Mouse (Mus musculus) heart, embryonic 13.5 days (tissue): ENCODE results near the gene Frem1. TPM values are rescaled to one million over a fixed set of nuclear protein-coding genes. Genes with fewer than 3 reads are reported as not detected.
A peak's percentile ranks its signal among the peaks of the same experiment; 100 is the strongest.

Source experiments
- ATAC-seq: fragments of 200-750 bp; cut with Nextera tagmentation; 2 replicates; pipeline ENCODE4 v1.8.0; 2017; ENCODE audit warnings: moderate TSS enrichment; ENCODE audit not compliant: insufficient number of reproducible peaks, low FRiP score, low TSS enrichment; ENCODE audit errors: extremely low read depth
- H3K27ac ChIP-seq: fragments of 300-500 bp; sonication (generic); replicated peaks from 2 replicates; pipeline ENCODE4 v1.5.1; 2015; ENCODE audit warnings: moderate library complexity, mild to moderate bottlenecking, inconsistent platforms
- H3K27me3 ChIP-seq: fragments of 300-500 bp; sonication (generic); replicated peaks from 2 replicates; pipeline ENCODE4 v1.6.1; 2015; ENCODE audit warnings: mild to moderate bottlenecking, inconsistent platforms
- H3K36me3 ChIP-seq: fragments of 300-500 bp; sonication (generic); 2 replicates; pipeline ENCODE4 v1.6.1; 2015; ENCODE audit warnings: mild to moderate bottlenecking, inconsistent platforms
- H3K4me1 ChIP-seq: fragments of 300-500 bp; sonication (generic); 2 replicates; pipeline ENCODE4 v1.6.1; 2015; ENCODE audit warnings: inconsistent platforms
- H3K4me2 ChIP-seq: fragments of 300-500 bp; sonication (generic); 2 replicates; pipeline ENCODE4 v1.6.1; 2015; ENCODE audit warnings: inconsistent platforms, mild to moderate bottlenecking, moderate library complexity
- H3K4me3 ChIP-seq: fragments of 300-500 bp; sonication (generic); 2 replicates; pipeline ENCODE4 v1.5.1; 2015; ENCODE audit warnings: moderate library complexity, mild to moderate bottlenecking, inconsistent platforms
- H3K9ac ChIP-seq: fragments of 300-500 bp; sonication (generic); 2 replicates; pipeline ENCODE4 v1.6.1; 2015; ENCODE audit warnings: inconsistent platforms, mild to moderate bottlenecking, moderate library complexity
- H3K9me3 ChIP-seq: fragments of 300-500 bp; sonication (generic); 2 replicates; pipeline ENCODE4 v1.6.1; 2016; ENCODE audit warnings: inconsistent platforms
- WGBS: fragments of 180-500 bp; shearing (Covaris S2); methylation state at CpG from one replicate; pipeline ENCODE4 v1.1.7; 2015; ENCODE audit warnings: mixed read lengths; 5-methylcytosine and 5-hydroxymethylcytosine counted together
- polyA plus RNA-seq: library from polyadenylated mRNA; unstranded; fragments of >200 nt; fragmentation: Nextera tagmentation; extraction: Ambion mirVana; gene quantifications from 2 replicates; pipeline ENCODE4 v1.2.1, GENCODE M21; 2015

Gene Frem1
- polyA plus RNA-seq, 1 experiment from 2014 or later, result 5.3 TPM

DNA sequence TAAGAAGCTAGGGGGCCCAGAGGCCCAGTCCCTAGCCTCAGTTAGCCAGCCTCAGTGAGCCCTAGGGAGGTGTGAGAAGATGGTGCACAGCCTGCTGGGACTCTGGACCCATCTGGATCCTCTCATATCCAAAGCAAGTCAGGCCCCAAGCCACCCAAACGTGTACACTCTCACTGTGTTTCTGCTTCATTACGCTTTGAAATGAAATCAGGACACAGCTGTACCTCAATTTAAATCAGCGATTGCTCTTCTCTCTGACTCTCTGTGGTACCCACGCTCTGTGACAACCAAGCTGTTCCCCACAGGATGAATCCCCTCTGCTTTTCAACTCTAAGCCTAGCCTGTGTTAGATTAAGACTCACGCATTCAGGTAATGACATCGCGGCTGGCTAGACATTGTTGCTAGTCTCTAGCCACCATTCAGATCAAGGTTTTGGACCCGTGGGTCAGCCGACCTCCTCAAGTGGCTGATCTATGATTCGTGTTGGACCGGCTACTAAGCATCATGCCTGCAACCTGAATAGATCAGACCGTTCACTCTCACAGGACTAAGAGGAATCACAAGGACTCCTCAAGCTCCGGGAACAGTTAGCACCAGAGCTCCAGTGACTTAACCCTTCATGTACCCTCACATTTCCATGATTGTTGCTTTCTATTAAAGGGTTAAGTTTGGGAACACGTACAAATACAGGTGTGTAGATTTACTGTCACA is 94.2 kb downstream of the Frem1 start:
- 74% methylated on average over 14 of the region's 14 CpGs for WGBS
- ATAC-seq, result no peak
- no peak overlapping the region for H3K9ac ChIP-seq

DNA sequence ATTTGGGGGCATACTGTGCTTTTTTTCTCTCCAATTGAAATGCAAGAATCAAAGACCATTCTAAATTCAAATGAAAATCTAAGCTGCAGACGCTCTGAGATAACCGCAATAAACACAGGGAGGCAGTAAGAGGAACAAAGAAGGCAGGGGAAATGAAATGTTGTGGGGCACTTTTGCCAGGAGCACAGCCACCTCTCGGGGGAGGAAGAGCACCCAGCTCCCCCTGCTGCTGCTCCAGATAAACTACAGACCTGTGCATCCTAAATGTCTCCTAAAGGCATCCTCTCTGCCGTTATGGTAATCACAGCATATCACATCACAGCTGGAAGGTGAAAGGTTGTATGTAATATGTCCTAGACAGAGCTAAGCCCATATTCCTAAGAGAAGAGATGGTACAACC is 98.1 kb downstream of the Frem1 start:
- no peak for ATAC-seq
- no peaks in the 10 kb centered on the region for H3K27me3 ChIP-seq
- H3K27ac ChIP-seq, result no peak overlapping the region
- H3K4me1 ChIP-seq, result no peaks in the 10 kb centered on the region
- H3K4me3 ChIP-seq, result no peak overlapping the region
- H3K36me3 ChIP-seq, result peaks cover 31% of the 10 kb centered on the region
- 56% methylated on average over 4 of the region's 4 CpGs for WGBS
- H3K9ac ChIP-seq, result no peak overlapping the region
- no peaks in the 10 kb centered on the region for H3K9me3 ChIP-seq
- H3K4me2 ChIP-seq, result no peak overlapping the region

More for the DNA sequence above, 94.2 kb downstream of the Frem1 start:
- Histone ChIP-seq H3K27ac (no peak overlapping the region), H3K4me2 (no peak overlapping the region), H3K9me3 (no peaks in the 10 kb centered on the region), H3K27me3 (no peaks in the 10 kb centered on the region), H3K4me1 (no peaks in the 10 kb centered on the region), H3K36me3 (peaks cover 27% of the 10 kb centered on the region), H3K4me3 (no peak overlapping the region)

DNA sequence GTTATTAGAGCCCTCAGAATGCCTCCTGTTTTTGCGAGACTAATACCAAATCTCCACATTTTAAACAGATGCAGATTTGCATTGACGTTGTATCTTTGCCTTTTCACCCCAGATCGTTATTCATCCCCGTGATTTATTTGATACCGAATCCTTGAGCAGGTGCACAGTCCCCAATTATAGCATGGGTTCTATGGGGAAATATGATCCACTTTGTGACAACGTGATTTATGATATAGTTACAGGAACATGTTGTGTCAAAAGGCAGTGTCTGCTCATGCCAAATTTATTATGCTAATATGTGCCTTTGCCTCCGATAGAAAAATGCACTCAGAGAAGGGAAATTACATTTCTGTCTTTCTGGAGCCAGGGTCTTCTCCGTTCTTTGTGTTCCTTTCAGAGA is 102.6 kb downstream of the Frem1 start:
- WGBS, result 85% methylated on average over 8 of the region's 8 CpGs

DNA sequence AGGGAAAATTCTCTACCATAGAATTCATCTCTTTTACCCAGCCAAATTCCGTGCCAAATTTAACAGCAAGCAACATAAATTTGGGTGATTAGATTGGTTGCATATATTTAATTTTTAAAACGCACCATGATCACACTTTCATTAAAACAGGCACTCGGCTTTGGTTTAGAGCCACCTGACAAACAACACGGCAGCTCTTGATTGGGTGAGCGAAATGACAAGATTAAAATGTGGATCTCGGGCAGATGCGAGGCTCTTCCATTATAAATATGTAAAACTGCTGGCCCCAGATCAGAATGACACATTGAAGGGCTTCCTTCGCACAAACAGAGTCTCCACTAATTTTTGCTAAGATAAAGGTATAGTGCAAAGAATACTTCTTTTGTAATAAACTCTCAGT is 105.4 kb downstream of the Frem1 start:
- Histone ChIP-seq H3K9me3 (no peaks in the 10 kb centered on the region), H3K4me3 (no peak overlapping the region), H3K36me3 (peaks cover 24% of the 10 kb centered on the region), H3K27me3 (no peaks in the 10 kb centered on the region), H3K4me1 (no peaks in the 10 kb centered on the region), H3K4me2 (no peak overlapping the region), H3K9ac (no peak overlapping the region), H3K27ac (no peak overlapping the region)
- ATAC-seq, result no peak
- 85% methylated on average over 8 of the region's 8 CpGs for WGBS

More for the DNA sequence above, 102.6 kb downstream of the Frem1 start:
- no peak for ATAC-seq
- no peak overlapping the region for H3K4me3 ChIP-seq
- no peaks in the 10 kb centered on the region for H3K9me3 ChIP-seq
- no peak overlapping the region for H3K4me2 ChIP-seq
- H3K27ac ChIP-seq, result no peak overlapping the region
- H3K27me3 ChIP-seq, result no peaks in the 10 kb centered on the region
- no peak overlapping the region for H3K9ac ChIP-seq
- H3K36me3 ChIP-seq, result peaks cover 35% of the 10 kb centered on the region
- H3K4me1 ChIP-seq, result no peaks in the 10 kb centered on the region

DNA sequence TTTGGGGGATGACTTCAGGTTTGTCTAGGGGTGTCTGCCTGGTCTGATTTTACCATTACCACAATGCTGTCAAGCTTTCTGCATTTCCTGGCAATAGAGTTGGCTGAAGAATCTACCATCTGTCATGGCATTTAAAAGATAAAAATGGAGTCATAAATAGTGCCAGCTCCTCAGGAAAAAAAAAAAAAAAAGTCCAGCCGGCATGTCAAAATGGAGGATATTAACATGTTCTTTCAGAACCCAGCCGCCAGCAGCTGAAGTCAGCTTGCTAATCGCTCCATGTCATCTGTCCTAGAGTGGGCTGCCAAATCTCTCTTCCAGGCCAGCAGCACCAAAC is 105.9 kb downstream of the Frem1 start:
- ATAC-seq, result no peak
- no peak overlapping the region for H3K4me2 ChIP-seq
- no peaks in the 10 kb centered on the region for H3K4me1 ChIP-seq
- H3K9ac ChIP-seq, result no peak overlapping the region
- peaks cover 24% of the 10 kb centered on the region for H3K36me3 ChIP-seq
- WGBS, result 76% methylated on average over 3 of the region's 3 CpGs
- no peaks in the 10 kb centered on the region for H3K27me3 ChIP-seq
- H3K4me3 ChIP-seq, result no peak overlapping the region
- H3K27ac ChIP-seq, result no peak overlapping the region
- H3K9me3 ChIP-seq, result no peaks in the 10 kb centered on the region

DNA sequence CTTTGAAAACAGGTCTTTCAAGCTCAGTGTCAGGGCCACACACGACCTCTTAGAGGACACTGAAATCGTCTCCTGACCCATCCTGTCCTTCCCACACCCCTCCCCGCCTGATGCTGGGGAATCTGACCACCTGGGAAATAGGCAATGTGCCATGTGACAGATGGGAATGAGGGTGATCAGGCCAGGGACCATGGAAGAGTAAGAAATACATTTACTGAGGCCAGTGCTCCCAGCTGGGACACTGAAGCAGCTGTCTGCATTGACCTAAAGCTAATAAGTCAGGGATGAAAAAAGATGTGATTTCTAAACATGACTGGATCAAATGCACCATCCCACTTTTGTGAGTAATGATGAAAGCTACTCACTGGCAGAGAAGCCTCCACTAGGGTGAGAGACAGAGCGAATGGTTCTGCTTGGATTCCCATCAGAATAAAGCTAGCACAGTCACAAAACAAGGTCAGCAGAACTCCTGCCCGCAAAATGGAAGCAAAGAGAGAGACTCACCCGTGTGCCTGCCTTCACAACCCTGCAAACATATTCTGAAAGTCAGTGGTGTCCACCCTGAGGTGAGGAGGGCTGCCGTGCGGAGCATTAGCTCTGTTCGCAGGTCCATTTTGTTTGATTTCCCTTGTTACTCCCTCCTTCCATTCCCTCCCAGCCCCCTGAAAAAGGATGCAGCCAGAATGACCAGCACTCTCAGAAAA is 106.4 kb downstream of the Frem1 start:
- H3K4me3 ChIP-seq, result no peak overlapping the region
- no peak overlapping the region for H3K9ac ChIP-seq
- H3K4me1 ChIP-seq, result no peaks in the 10 kb centered on the region
- no peaks in the 10 kb centered on the region for H3K9me3 ChIP-seq
- H3K27me3 ChIP-seq, result no peaks in the 10 kb centered on the region
- WGBS, result 73% methylated on average over 9 of the region's 9 CpGs
- H3K27ac ChIP-seq, result no peak overlapping the region
- ATAC-seq, result no peak
- H3K4me2 ChIP-seq, result no peak overlapping the region
- H3K36me3 ChIP-seq, result peaks cover 24% of the 10 kb centered on the region

DNA sequence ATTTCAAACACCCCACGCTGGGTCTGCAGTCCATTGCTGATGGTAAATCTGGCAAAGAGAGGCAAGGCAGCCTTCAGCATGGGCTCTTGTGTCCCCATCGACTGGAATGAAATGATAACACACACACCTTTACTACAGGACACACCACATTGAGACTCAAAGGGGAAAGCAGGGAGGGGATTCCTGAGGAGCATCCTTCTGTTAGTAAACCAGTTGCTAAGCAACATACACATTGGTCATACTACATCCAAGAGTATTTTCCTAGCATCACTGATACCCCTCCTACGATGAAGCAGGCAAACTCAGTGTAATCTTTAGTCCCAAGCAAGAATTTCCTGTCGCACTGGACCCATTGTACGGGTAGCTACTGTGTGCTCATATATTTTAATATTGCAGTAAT is 111.5 kb downstream of the Frem1 start:
- 71% methylated on average over 5 of the region's 5 CpGs for WGBS
- Histone ChIP-seq H3K4me2 (no peak overlapping the region), H3K27me3 (no peaks in the 10 kb centered on the region), H3K27ac (no peak overlapping the region), H3K9me3 (no peaks in the 10 kb centered on the region), H3K4me3 (no peak overlapping the region), H3K4me1 (no peaks in the 10 kb centered on the region), H3K36me3 (peaks cover 7% of the 10 kb centered on the region), H3K9ac (no peak overlapping the region)
- ATAC-seq, result no peak

DNA sequence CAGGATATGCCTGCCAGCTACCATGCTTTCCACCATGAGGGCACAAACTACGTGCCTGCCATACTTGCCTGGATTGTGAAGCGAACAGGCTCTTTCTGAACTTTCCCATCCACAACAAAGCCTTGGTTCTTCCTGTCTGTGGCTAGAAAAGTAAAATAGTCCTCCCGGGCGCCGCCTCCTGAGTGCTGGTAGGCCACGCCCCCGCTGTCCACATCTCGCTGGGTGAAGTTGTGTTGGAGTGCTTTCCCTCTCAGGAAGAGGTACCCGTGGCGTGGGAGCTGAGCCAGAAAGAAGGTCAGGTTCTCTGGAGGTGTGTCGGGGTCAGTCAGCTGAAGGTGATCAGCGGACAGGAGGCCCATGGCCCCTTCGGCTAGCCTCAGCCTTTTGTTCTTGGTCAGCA is 111.9 kb downstream of the Frem1 start:
- ATAC-seq, result no peak

DNA sequence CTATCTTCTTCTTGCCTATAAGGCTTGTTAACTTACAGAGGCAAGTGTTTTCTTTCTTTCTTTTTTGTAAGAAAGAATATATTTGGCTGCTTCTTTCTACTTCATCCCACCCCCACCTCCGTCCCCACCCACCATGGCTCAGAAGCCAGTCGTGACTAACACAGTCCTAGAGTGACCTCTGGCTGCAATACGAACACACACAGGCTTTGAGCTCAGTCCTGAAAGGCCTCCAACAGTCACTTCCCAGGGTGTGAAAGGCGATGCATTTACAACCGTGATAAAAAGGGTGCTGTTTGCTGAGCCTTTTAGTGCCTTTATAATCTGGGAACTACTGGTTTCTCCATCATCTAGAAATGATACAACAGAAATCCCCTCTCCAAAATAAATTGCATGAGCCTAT is 117.8 kb downstream of the Frem1 start:
- Histone ChIP-seq H3K9me3 (no peaks in the 10 kb centered on the region), H3K4me1 (peaks cover 9% of the 10 kb centered on the region), H3K4me2 (peak overlapping the region; percentile 63), H3K9ac (no peak overlapping the region), H3K4me3 (peak overlapping the region; percentile 46; the same call in 1 of the 2 replicates), H3K27me3 (no peaks in the 10 kb centered on the region), H3K36me3 (no peaks in the 10 kb centered on the region), H3K27ac (no peak overlapping the region)
- no peak for ATAC-seq
- 14% methylated on average over 5 of the region's 5 CpGs for WGBS

More for the DNA sequence above, 111.9 kb downstream of the Frem1 start:
- no peaks in the 10 kb centered on the region for H3K4me1 ChIP-seq
- H3K4me2 ChIP-seq, result no peak overlapping the region
- no peak overlapping the region for H3K27ac ChIP-seq
- H3K9ac ChIP-seq, result no peak overlapping the region
- no peaks in the 10 kb centered on the region for H3K9me3 ChIP-seq
- no peaks in the 10 kb centered on the region for H3K27me3 ChIP-seq
- H3K4me3 ChIP-seq, result no peak overlapping the region
- WGBS, result 74% methylated on average over 13 of the region's 13 CpGs
- H3K36me3 ChIP-seq, result peaks cover 7% of the 10 kb centered on the region

DNA sequence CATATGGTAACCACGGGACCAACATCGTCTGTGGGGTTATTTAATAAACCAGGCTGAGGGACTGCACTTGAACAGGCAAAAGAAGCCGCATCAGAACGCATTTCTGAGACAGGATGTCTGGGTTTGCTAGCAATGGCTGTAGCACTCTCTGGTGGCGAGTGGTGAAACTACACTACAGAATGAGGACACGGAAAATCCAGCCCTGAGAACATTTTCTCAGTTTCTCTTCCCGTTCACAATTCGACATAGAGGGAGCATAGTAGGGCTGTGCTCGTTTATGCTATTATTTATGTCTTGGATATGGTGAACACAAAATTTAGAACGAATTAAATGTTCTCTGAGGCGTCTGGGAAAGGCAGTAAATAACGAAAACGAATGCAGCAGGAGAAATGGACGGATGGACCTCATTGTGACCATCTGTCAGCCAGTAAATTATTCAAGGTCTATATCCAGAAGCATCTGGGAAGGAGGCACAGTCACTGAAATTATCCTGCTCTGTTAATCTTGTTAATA is 118.4 kb downstream of the Frem1 start:
- Histone ChIP-seq H3K27ac (no peak overlapping the region), H3K9me3 (no peaks in the 10 kb centered on the region), H3K4me1 (peaks cover 9% of the 10 kb centered on the region), H3K36me3 (no peaks in the 10 kb centered on the region), H3K27me3 (no peaks in the 10 kb centered on the region), H3K9ac (peak overlapping the region; percentile 63), H3K4me2 (peak overlapping the region; percentile 63), H3K4me3 (peak overlapping the region; percentile 46)
- 19% methylated on average over 14 of the region's 14 CpGs for WGBS
- no peak for ATAC-seq

DNA sequence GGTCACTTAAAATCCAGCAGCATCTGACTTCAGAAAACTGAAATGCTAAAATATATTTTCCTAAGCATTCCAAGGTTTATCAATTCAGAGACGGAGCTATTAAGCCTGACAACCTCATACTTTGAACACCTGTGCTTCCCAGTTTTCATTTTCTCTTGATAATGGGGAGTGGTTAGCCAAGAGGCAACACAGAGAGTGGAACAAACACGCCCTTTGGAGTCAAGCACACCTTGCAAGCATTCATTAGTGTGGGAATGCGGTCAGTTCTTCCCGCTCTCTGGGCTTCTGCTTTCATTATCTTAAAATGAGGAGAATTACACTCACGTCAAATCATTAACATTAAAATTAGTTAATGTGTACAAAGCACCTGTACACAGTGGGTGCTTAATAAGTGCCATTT is 122.1 kb downstream of the Frem1 start:
- H3K4me3 ChIP-seq, result no peak overlapping the region
- no peak overlapping the region for H3K4me2 ChIP-seq
- H3K9me3 ChIP-seq, result no peaks in the 10 kb centered on the region
- no peak overlapping the region for H3K9ac ChIP-seq
- no peaks in the 10 kb centered on the region for H3K27me3 ChIP-seq
- no peak for ATAC-seq
- H3K27ac ChIP-seq, result no peak overlapping the region
- peaks cover 9% of the 10 kb centered on the region for H3K4me1 ChIP-seq
- H3K36me3 ChIP-seq, result no peaks in the 10 kb centered on the region
- 86% methylated on average over 5 of the region's 5 CpGs for WGBS

DNA sequence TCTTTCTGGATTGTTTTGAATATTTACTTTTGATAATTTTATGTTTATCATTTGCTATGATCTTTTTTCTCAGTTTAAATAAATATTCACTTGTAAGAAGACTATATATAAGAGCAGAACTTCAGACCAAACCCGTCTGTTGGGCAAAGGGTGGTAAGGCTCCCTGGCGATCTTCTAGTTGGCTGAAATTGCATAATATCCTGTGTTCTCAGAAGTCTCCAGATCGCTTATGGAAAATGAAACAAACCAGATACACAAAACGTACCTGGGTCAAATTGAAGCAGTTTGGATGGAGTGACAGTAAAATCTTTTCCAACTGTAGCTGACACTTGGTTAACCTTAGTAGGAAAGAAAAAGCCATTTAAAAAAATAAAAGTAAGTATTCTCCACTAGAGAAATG is 130.2 kb downstream of the Frem1 start:
- no peak overlapping the region for H3K4me2 ChIP-seq
- no peak overlapping the region for H3K27ac ChIP-seq
- H3K27me3 ChIP-seq, result no peaks in the 10 kb centered on the region
- H3K4me3 ChIP-seq, result no peak overlapping the region
- 62% methylated on average over 4 of the region's 4 CpGs for WGBS
- H3K36me3 ChIP-seq, result peaks cover 9% of the 10 kb centered on the region
- 0 out of 2 replicates have a peak, but pooled peaks cover 2% of the 10 kb centered on the region for H3K4me1 ChIP-seq
- H3K9ac ChIP-seq, result no peak overlapping the region
- H3K9me3 ChIP-seq, result no peaks in the 10 kb centered on the region
- ATAC-seq, result no peak
